Mouse (Mus musculus) heart, embryonic 11.5 days (tissue): ENCODE measurements around the gene Clca2. TPM values are rescaled to one million over a fixed set of nuclear protein-coding genes. Genes with fewer than 3 reads are reported as not detected.
"Not testable (repeated sequence)": the region's sequence is repeated elsewhere in the genome, so short reads cannot be mapped to it uniquely, and the experiment has no call there.

Source experiments
- ATAC-seq: fragments of 200-750 bp; cut with Nextera tagmentation; replicated peaks from 2 replicates; pipeline ENCODE4 v1.8.0; 2017; ENCODE audit warnings: moderate library complexity; ENCODE audit not compliant: insufficient number of reproducible peaks, low FRiP score, low TSS enrichment
- H3K27ac ChIP-seq: fragments of 300-500 bp; sonication (generic); 2 replicates; pipeline ENCODE4 v1.5.1; 2014; ENCODE audit warnings: mild to moderate bottlenecking, low read depth, low read length
- H3K27me3 ChIP-seq: fragments of 300-500 bp; sonication (generic); 2 replicates; pipeline ENCODE4 v1.6.1; 2014; ENCODE audit warnings: mild to moderate bottlenecking, low read length, mixed read lengths; ENCODE audit not compliant: control insufficient read depth, insufficient read depth
- H3K36me3 ChIP-seq: fragments of 300-500 bp; sonication (generic); 2 replicates; pipeline ENCODE4 v1.6.1; 2014; ENCODE audit warnings: mild to moderate bottlenecking, low read length, moderate library complexity, mixed read lengths; ENCODE audit not compliant: control insufficient read depth, insufficient read depth
- H3K4me1 ChIP-seq: fragments of 300-500 bp; sonication (generic); 2 replicates; pipeline ENCODE4 v1.6.1; 2014; ENCODE audit warnings: low read length; ENCODE audit not compliant: control insufficient read depth, insufficient read depth
- H3K4me2 ChIP-seq: fragments of 300-500 bp; sonication (generic); 2 replicates; pipeline ENCODE4 v1.6.1; 2014; ENCODE audit warnings: mild to moderate bottlenecking, moderate library complexity
- H3K4me3 ChIP-seq: fragments of 300-500 bp; sonication (generic); 2 replicates; pipeline ENCODE4 v1.5.1; 2014; ENCODE audit warnings: low read depth, low read length
- H3K9ac ChIP-seq: fragments of 300-500 bp; sonication (generic); 2 replicates; pipeline ENCODE4 v1.6.1; 2014; ENCODE audit warnings: mild to moderate bottlenecking, low read depth, low read length, moderate library complexity
- H3K9me3 ChIP-seq: fragments of 300-500 bp; sonication (generic); replicated peaks from 2 replicates; pipeline ENCODE4 v1.6.1; 2016; ENCODE audit warnings: low read length; ENCODE audit not compliant: control insufficient read depth
- WGBS: fragments of 180-500 bp; shearing (Covaris S2); extraction: QIAGEN DNeasy Blood & Tissue Kit; methylation state at CpG from one replicate; pipeline ENCODE4 v1.1.7; 2014; ENCODE audit not compliant: insufficient replicate concordance; 5-methylcytosine and 5-hydroxymethylcytosine counted together
- polyA plus RNA-seq: library from polyadenylated mRNA; unstranded; fragments of >200 nt; fragmentation: Nextera tagmentation; extraction: Ambion mirVana; gene quantifications from 2 replicates; pipeline ENCODE4 v1.2.1, GENCODE M21; 2014

Gene Clca2
- polyA plus RNA-seq, 1 experiment from 2014 or later = 0.23 TPM

DNA sequence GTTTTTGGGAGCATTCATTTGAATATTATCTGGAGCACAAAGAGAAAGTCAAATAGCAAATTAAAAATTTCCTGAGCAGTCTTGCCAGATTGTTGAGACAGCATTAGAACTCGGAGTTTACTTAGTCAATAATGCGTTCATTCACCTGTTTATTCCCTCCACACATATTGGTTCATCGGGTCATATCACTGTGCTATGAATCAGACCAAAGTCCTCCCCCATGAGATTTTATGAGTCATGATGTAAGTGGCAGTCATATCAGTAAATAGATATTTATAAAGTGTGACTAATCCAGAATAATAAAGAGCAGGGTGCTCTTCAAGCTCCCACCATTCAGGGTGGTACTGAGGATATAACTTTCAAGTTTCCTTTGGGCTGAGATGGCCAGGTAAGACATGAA is 26.9 kb downstream of the Clca2 start:
- no peaks in the 10 kb centered on the region for H3K36me3 ChIP-seq
- WGBS = 88% methylated on average over 3 of the region's 3 CpGs
- no peaks in the 10 kb centered on the region for H3K4me1 ChIP-seq
- H3K27me3 ChIP-seq = no peaks in the 10 kb centered on the region
- no peak for ATAC-seq
- no peak overlapping the region for H3K27ac ChIP-seq
- no peak overlapping the region for H3K4me2 ChIP-seq
- H3K9ac ChIP-seq = no peak overlapping the region
- no peak overlapping the region for H3K4me3 ChIP-seq
- H3K9me3 ChIP-seq = no peaks in the 10 kb centered on the region

DNA sequence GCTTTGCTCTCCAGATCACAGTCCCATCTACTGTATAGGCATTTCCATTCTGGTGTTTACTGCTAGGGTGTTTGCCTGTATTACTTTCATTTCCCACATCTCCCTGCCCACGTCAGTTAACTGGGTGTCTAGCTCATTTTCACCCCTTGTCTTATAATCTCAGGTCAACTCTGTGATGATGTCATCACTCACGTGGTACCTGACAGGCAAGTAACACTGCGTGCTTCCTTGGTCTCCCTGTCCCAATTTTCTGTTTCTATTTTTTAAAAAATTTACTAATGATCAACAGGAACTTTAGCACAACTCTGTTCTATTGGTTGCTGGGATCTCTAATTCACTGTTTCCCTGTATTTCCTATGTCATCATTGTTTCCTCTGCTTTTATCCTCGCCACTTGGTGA is 30.3 kb downstream of the Clca2 start:
- Histone ChIP-seq H3K36me3 (no peaks in the 10 kb centered on the region), H3K27me3 (no peaks in the 10 kb centered on the region), H3K9me3 (no peaks in the 10 kb centered on the region), H3K4me1 (no peaks in the 10 kb centered on the region), H3K27ac (no peak overlapping the region), H3K4me3 (no peak overlapping the region), H3K9ac (no peak overlapping the region), H3K4me2 (no peak overlapping the region)
- ATAC-seq = no peak
- 79% methylated on average over 4 of the region's 4 CpGs for WGBS

DNA sequence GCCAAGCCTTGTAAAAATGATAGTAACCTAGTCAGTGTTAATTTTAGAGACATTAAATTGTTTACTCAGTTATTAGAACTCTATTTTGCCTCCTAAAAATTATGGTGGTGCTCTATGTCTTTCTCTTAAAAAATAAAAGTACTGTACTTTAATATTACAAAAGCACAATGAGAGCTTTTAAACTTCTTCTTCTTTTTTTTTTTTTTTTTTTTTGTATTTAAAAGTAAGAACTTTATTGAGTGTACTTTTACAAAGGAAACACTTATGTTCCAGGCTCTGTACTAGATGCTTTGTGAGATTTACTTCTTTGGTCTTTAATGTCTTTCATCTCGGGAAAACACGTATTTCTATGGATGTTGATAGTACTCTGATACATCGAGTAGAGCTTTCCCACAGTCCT is 44.1 kb downstream of the Clca2 start:
- H3K4me3 ChIP-seq, H3K4me1 ChIP-seq, H3K27ac ChIP-seq, H3K36me3 ChIP-seq, ATAC-seq, H3K27me3 ChIP-seq, H3K9ac ChIP-seq, H3K4me2 ChIP-seq, H3K9me3 ChIP-seq: not testable (repeated sequence)
- WGBS = 76% methylated on average over 3 of the region's 3 CpGs

DNA sequence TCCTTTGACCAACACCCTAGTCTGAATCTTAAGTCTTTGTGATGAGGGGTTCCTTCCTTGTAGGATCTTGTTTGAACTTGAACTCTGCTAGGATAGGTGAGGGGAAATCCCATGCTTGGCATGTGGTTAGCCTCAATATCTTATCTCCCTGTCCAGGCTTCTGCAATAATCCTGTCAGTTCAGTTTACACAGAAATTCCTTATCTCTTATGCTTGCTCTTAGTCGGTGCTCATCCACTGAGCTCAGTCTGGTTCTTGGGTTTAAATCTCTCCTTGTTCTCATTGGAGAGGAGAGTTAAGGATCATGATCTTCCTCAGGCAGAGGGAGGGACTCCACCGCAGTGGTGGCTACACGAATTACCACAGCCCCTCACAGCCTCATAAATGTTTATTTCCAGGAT is 49.4 kb downstream of the Clca2 start:
- ATAC-seq = no peak
- no peaks in the 10 kb centered on the region for H3K4me1 ChIP-seq
- H3K4me2 ChIP-seq = no peak overlapping the region
- H3K9me3 ChIP-seq = no peaks in the 10 kb centered on the region
- H3K27me3 ChIP-seq = no peaks in the 10 kb centered on the region
- H3K9ac ChIP-seq = no peak overlapping the region
- no peaks in the 10 kb centered on the region for H3K36me3 ChIP-seq
- WGBS = 30% methylated on average over 3 of the region's 3 CpGs
- no peak overlapping the region for H3K4me3 ChIP-seq
- H3K27ac ChIP-seq = no peak overlapping the region

DNA sequence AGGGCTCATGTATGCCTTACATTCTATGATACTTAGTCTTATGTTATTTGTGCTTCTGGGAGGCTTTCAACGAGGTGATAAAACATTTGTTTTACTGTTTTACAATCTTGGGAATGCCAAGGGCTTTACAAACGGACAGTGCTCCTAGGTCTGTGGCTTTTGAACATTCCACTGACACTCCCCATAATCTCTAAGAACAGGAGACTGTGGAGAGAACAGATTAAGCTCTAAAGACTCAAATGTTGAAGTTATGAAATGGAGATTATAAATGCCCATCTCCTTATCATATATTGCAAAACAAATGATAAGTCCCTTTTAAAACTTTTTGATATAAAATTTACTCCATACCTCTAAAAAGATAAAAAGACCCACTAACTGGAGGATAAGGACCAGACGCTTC is 60.4 kb downstream of the Clca2 start:
- no peaks in the 10 kb centered on the region for H3K4me1 ChIP-seq
- ATAC-seq = no peak
- 53% methylated on average over 3 of the region's 3 CpGs for WGBS
- no peak overlapping the region for H3K27ac ChIP-seq
- H3K4me2 ChIP-seq = no peak overlapping the region
- no peaks in the 10 kb centered on the region for H3K9me3 ChIP-seq
- H3K4me3 ChIP-seq = no peak overlapping the region
- H3K9ac ChIP-seq = no peak overlapping the region
- H3K36me3 ChIP-seq = no peaks in the 10 kb centered on the region
- H3K27me3 ChIP-seq = no peaks in the 10 kb centered on the region

DNA sequence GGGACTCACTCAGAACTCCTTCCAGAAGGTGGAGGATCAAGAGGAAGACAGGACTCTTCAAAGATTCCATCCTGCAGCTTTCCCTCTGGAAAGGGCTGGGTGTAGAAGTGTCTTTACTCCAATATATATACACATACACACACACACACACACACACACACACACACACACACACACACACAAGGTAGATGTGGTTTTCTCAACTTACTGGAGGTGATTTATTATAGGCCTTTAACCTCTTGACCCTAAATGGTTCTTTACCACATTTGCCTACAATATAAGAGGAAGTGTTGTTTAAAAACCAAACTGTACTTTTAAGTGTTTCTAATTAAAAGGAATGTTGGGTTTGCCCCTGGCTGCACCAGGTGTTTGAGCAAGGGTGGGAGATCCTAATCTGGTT is 66.6 kb downstream of the Clca2 start, which contains the start of gene Clca1:
Gene Clca1, minus strand, starts transcription at position 101 of the 400 bp plus-strand sequence.
- Histone ChIP-seq H3K27ac (no peak within 1 kb of the TSS), H3K4me3 (no peak within 1 kb of the TSS), H3K4me1 (no peaks in the 10 kb centered on the region), H3K27me3 (no peaks in the 10 kb centered on the region), H3K4me2 (no peak within 1 kb of the TSS), H3K36me3 (no peaks in the 10 kb centered on the region), H3K9me3 (no peaks in the 10 kb centered on the region), H3K9ac (no peak within 1 kb of the TSS)
- ATAC-seq = no peak

DNA sequence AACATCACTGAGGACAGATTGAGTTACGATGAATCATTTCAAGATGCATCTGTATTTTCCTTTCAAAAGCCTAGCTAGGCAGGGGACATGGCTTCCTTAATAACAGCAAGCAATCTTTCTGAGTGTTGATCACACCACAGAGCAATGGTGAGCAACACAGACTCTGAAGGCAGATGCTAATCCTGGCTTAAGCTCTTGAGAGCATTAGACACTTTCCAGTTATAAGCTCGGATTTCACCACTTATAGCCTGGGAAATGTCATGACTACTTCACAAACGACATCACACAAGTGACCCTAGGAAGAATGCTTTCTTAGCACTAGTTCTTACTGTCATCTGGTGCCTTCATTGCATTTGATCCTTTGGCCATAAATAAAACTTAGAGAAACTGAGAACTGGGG is 71.2 kb downstream of the Clca2 start:
- no peaks in the 10 kb centered on the region for H3K27me3 ChIP-seq
- H3K36me3 ChIP-seq = no peaks in the 10 kb centered on the region
- no peak overlapping the region for H3K9ac ChIP-seq
- H3K4me3 ChIP-seq = no peak overlapping the region
- H3K4me1 ChIP-seq = no peaks in the 10 kb centered on the region
- no peak overlapping the region for H3K27ac ChIP-seq
- no peak for ATAC-seq
- H3K4me2 ChIP-seq = no peak overlapping the region
- WGBS = 53% methylated on average over 3 of the region's 3 CpGs
- H3K9me3 ChIP-seq = no peaks in the 10 kb centered on the region

DNA sequence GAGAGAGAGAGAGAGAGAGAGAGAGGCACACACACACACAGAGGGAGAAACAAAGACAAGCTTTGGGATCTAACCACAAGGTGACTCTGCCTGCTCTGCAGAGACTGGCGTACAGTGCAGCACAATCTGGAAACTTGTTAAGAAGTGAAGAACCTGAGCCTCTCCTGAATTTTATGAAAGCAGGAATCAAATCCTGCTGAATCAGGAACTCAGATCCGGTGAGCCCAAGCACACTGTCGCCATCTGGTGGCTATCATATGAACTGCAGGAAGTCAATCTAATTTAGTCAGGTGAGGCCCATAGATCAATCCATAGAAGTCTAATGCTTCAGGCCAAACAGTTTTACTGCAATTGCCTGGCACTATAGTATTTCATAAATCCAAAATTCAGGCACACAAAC is 72.5 kb downstream of the Clca2 start:
- H3K27me3 ChIP-seq = no peaks in the 10 kb centered on the region
- no peak overlapping the region for H3K4me2 ChIP-seq
- no peak overlapping the region for H3K27ac ChIP-seq
- ATAC-seq = no peak
- WGBS = 30% methylated on average over 3 of the region's 3 CpGs
- no peaks in the 10 kb centered on the region for H3K4me1 ChIP-seq
- no peaks in the 10 kb centered on the region for H3K9me3 ChIP-seq
- no peaks in the 10 kb centered on the region for H3K36me3 ChIP-seq
- H3K9ac ChIP-seq = no peak overlapping the region
- H3K4me3 ChIP-seq = no peak overlapping the region
